Mouse (Mus musculus): ENCODE data around the gene Dnajc9. TPM values are rescaled to one million over a fixed set of nuclear protein-coding genes. Genes with fewer than 3 reads are reported as not detected.
A peak's percentile ranks its signal among the peaks of the same experiment; 100 is the strongest.

The Dnajc9 gene
- polyA plus RNA-seq, 1 experiment from 2014 or later = 164 TPM

GRCm38 (mm10) chr14:20377112-20377521 is 11.6 kb downstream of the Dnajc9 start:
- WGBS = 90% methylated on average over 4 of the region's 4 CpGs
- no peak for DNase-seq (ENCODE audit: low spot score)

GRCm38 (mm10) chr14:20371854-20372253 is 16.9 kb downstream of the Dnajc9 start:
- no peak for ATAC-seq (ENCODE audit: low FRiP score)
- H3K27ac ChIP-seq (ENCODE audit: low read depth, low read length) = no peak overlapping the region
- no peaks in the 10 kb centered on the region for H3K9me3 ChIP-seq (ENCODE audit: control insufficient read depth, low read length)
- no peak overlapping the region for H3K4me2 ChIP-seq (replicated peaks; ENCODE audit: low read depth, low read length)
- H3K4me3 ChIP-seq (ENCODE audit: low read depth, low read length) = no peak overlapping the region
- WGBS = 93% methylated on average over 1 of the region's 1 CpGs
- H3K4me1 ChIP-seq (replicated peaks; ENCODE audit: control insufficient read depth, insufficient read depth, low read length) = no peaks in the 10 kb centered on the region
- no peaks in the 10 kb centered on the region for H3K27me3 ChIP-seq (ENCODE audit: control insufficient read depth, insufficient read depth, low read length)
- H3K36me3 ChIP-seq (ENCODE audit: control insufficient read depth, insufficient read depth, low read length) = peaks cover 9% of the 10 kb centered on the region
- no peak for DNase-seq (ENCODE audit: low spot score)
- H3K9ac ChIP-seq (ENCODE audit: low read depth, low read length) = no peak overlapping the region

More at GRCm38 (mm10) chr14:20377112-20377521, 11.6 kb downstream of the Dnajc9 start:
- no peak for ATAC-seq (ENCODE audit: low FRiP score)
- no peak overlapping the region for H3K27ac ChIP-seq (ENCODE audit: low read depth, low read length)
- no peaks in the 10 kb centered on the region for H3K9me3 ChIP-seq (ENCODE audit: control insufficient read depth, low read length)
- no peak overlapping the region for H3K9ac ChIP-seq (ENCODE audit: low read depth, low read length)
- no peaks in the 10 kb centered on the region for H3K4me1 ChIP-seq (replicated peaks; ENCODE audit: control insufficient read depth, insufficient read depth, low read length)
- no peak overlapping the region for H3K4me3 ChIP-seq (ENCODE audit: low read depth, low read length)
- H3K4me2 ChIP-seq (replicated peaks; ENCODE audit: low read depth, low read length) = no peak overlapping the region
- no peaks in the 10 kb centered on the region for H3K36me3 ChIP-seq (ENCODE audit: control insufficient read depth, insufficient read depth, low read length)
- no peaks in the 10 kb centered on the region for H3K27me3 ChIP-seq (ENCODE audit: control insufficient read depth, insufficient read depth, low read length)

GRCm38 (mm10) chr14:20370798-20371197 is 17.9 kb downstream of the Dnajc9 start:
- no peak for DNase-seq (ENCODE audit: low spot score)
- WGBS = 87% methylated on average over 7 of the region's 7 CpGs
- H3K4me1 ChIP-seq (replicated peaks; ENCODE audit: control insufficient read depth, insufficient read depth, low read length) = no peaks in the 10 kb centered on the region

GRCm38 (mm10) chr14:20368271-20368670 is 20.4 kb downstream of the Dnajc9 start:
- H3K4me1 ChIP-seq (replicated peaks; ENCODE audit: control insufficient read depth, insufficient read depth, low read length) = no peaks in the 10 kb centered on the region
- no peak overlapping the region for H3K27ac ChIP-seq (ENCODE audit: low read depth, low read length)
- ATAC-seq (ENCODE audit: low FRiP score) (no peak), DNase-seq (ENCODE audit: low spot score) (no peak)
- 94% methylated on average over 3 of the region's 3 CpGs for WGBS
- no peaks in the 10 kb centered on the region for H3K9me3 ChIP-seq (ENCODE audit: control insufficient read depth, low read length)
- H3K9ac ChIP-seq (ENCODE audit: low read depth, low read length) = no peak overlapping the region
- no peak overlapping the region for H3K4me2 ChIP-seq (replicated peaks; ENCODE audit: low read depth, low read length)
- peaks cover 12% of the 10 kb centered on the region for H3K36me3 ChIP-seq (ENCODE audit: control insufficient read depth, insufficient read depth, low read length)
- no peak overlapping the region for H3K4me3 ChIP-seq (ENCODE audit: low read depth, low read length)
- H3K27me3 ChIP-seq (ENCODE audit: control insufficient read depth, insufficient read depth, low read length) = no peaks in the 10 kb centered on the region

More at GRCm38 (mm10) chr14:20370798-20371197, 17.9 kb downstream of the Dnajc9 start:
- Histone ChIP-seq H3K4me3 (ENCODE audit: low read depth, low read length) (no peak overlapping the region), H3K9me3 (ENCODE audit: control insufficient read depth, low read length) (no peaks in the 10 kb centered on the region), H3K4me2 (replicated peaks; ENCODE audit: low read depth, low read length) (no peak overlapping the region), H3K27me3 (ENCODE audit: control insufficient read depth, insufficient read depth, low read length) (no peaks in the 10 kb centered on the region), H3K9ac (ENCODE audit: low read depth, low read length) (no peak overlapping the region), H3K36me3 (ENCODE audit: control insufficient read depth, insufficient read depth, low read length) (peaks cover 9% of the 10 kb centered on the region), H3K27ac (ENCODE audit: low read depth, low read length) (no peak overlapping the region)
- ATAC-seq (ENCODE audit: low FRiP score) = no peak

- WGBS = 94% methylated on average over 4 of the region's 4 CpGs
Measured at GRCm38 (mm10) chr14:20363230-20363629, 25.5 kb downstream of the Dnajc9 start.

GRCm38 (mm10) chr14:20347991-20348541 is 40.6 kb downstream of the Dnajc9 start, which contains the start of the genes Ecd and Fam149b:
Gene Ecd, minus strand, starts transcription at chr14:20348121.
Gene Fam149b, plus strand, starts transcription at chr14:20348162.
- Histone ChIP-seq H3K9ac (ENCODE audit: low read depth, low read length) (peak within 1 kb of the TSS; percentile 95), H3K9me3 (ENCODE audit: control insufficient read depth, low read length) (no peaks in the 10 kb centered on the region), H3K4me1 (replicated peaks; ENCODE audit: control insufficient read depth, insufficient read depth, low read length) (no peaks in the 10 kb centered on the region), H3K4me2 (replicated peaks; ENCODE audit: low read depth, low read length) (peak within 1 kb of the TSS; percentile 68), H3K36me3 (ENCODE audit: control insufficient read depth, insufficient read depth, low read length) (no peaks in the 10 kb centered on the region), H3K4me3 (ENCODE audit: low read depth, low read length) (peak within 1 kb of the TSS; percentile 76), H3K27me3 (ENCODE audit: control insufficient read depth, insufficient read depth, low read length) (no peaks in the 10 kb centered on the region), H3K27ac (ENCODE audit: low read depth, low read length) (peak within 1 kb of the TSS; percentile 87)
- peak; percentile 98 for DNase-seq (ENCODE audit: low spot score)
- WGBS = 0% methylated on average over 38 of the region's 42 CpGs
- peak; percentile 98 for ATAC-seq (ENCODE audit: low FRiP score)

More at GRCm38 (mm10) chr14:20363230-20363629, 25.5 kb downstream of the Dnajc9 start:
- Histone ChIP-seq H3K4me3 (ENCODE audit: low read depth, low read length) (no peak overlapping the region), H3K4me1 (replicated peaks; ENCODE audit: control insufficient read depth, insufficient read depth, low read length) (no peaks in the 10 kb centered on the region), H3K9me3 (ENCODE audit: control insufficient read depth, low read length) (no peaks in the 10 kb centered on the region), H3K27me3 (ENCODE audit: control insufficient read depth, insufficient read depth, low read length) (no peaks in the 10 kb centered on the region), H3K4me2 (replicated peaks; ENCODE audit: low read depth, low read length) (no peak overlapping the region), H3K27ac (ENCODE audit: low read depth, low read length) (no peak overlapping the region), H3K36me3 (ENCODE audit: control insufficient read depth, insufficient read depth, low read length) (peaks cover 14% of the 10 kb centered on the region), H3K9ac (ENCODE audit: low read depth, low read length) (no peak overlapping the region)
- no peak for DNase-seq (ENCODE audit: low spot score)
- no peak for ATAC-seq (ENCODE audit: low FRiP score)

GRCm38 (mm10) chr14:20347441-20347990 is 41.2 kb downstream of the Dnajc9 start:
- DNase-seq (ENCODE audit: low spot score) (no peak), ATAC-seq (ENCODE audit: low FRiP score) (peak; percentile 18; the same call in 1 of the 2 replicates)
- no peak overlapping the region for H3K27ac ChIP-seq (ENCODE audit: low read depth, low read length)
- peak overlapping the region; percentile 48 for H3K4me2 ChIP-seq (replicated peaks; ENCODE audit: low read depth, low read length)
- peak overlapping the region; percentile 79 for H3K9ac ChIP-seq (ENCODE audit: low read depth, low read length)
- WGBS = 6% methylated on average over 15 of the region's 15 CpGs
- no peaks in the 10 kb centered on the region for H3K9me3 ChIP-seq (ENCODE audit: control insufficient read depth, low read length)
- no peaks in the 10 kb centered on the region for H3K27me3 ChIP-seq (ENCODE audit: control insufficient read depth, insufficient read depth, low read length)
- H3K4me3 ChIP-seq (ENCODE audit: low read depth, low read length) = peak overlapping the region; percentile 76
- H3K36me3 ChIP-seq (ENCODE audit: control insufficient read depth, insufficient read depth, low read length) = no peaks in the 10 kb centered on the region
- no peaks in the 10 kb centered on the region for H3K4me1 ChIP-seq (replicated peaks; ENCODE audit: control insufficient read depth, insufficient read depth, low read length)

- Histone ChIP-seq H3K36me3 (ENCODE audit: control insufficient read depth, insufficient read depth, low read length) (no peaks in the 10 kb centered on the region), H3K27ac (ENCODE audit: low read depth, low read length) (no peak overlapping the region), H3K4me3 (ENCODE audit: low read depth, low read length) (no peak overlapping the region), H3K9ac (ENCODE audit: low read depth, low read length) (no peak overlapping the region), H3K4me1 (replicated peaks; ENCODE audit: control insufficient read depth, insufficient read depth, low read length) (no peaks in the 10 kb centered on the region), H3K9me3 (ENCODE audit: control insufficient read depth, low read length) (no peaks in the 10 kb centered on the region), H3K27me3 (ENCODE audit: control insufficient read depth, insufficient read depth, low read length) (no peaks in the 10 kb centered on the region), H3K4me2 (replicated peaks; ENCODE audit: low read depth, low read length) (no peak overlapping the region)
- DNase-seq (ENCODE audit: low spot score) (no peak), ATAC-seq (ENCODE audit: low FRiP score) (no peak)
- 92% methylated on average over 9 of the region's 9 CpGs for WGBS
Measured at GRCm38 (mm10) chr14:20345885-20346284, 42.8 kb downstream of the Dnajc9 start.

GRCm38 (mm10) chr14:20340866-20341265 is 47.8 kb downstream of the Dnajc9 start:
- no peak for DNase-seq (ENCODE audit: low spot score)
- 83% methylated on average over 7 of the region's 7 CpGs for WGBS
- ATAC-seq (ENCODE audit: low FRiP score) = no peak
- no peak overlapping the region for H3K9ac ChIP-seq (ENCODE audit: low read depth, low read length)
- H3K4me3 ChIP-seq (ENCODE audit: low read depth, low read length) = no peak overlapping the region
- H3K4me2 ChIP-seq (replicated peaks; ENCODE audit: low read depth, low read length) = no peak overlapping the region
- no peaks in the 10 kb centered on the region for H3K4me1 ChIP-seq (replicated peaks; ENCODE audit: control insufficient read depth, insufficient read depth, low read length)
- H3K9me3 ChIP-seq (ENCODE audit: control insufficient read depth, low read length) = no peaks in the 10 kb centered on the region
- H3K36me3 ChIP-seq (ENCODE audit: control insufficient read depth, insufficient read depth, low read length) = no peaks in the 10 kb centered on the region
- H3K27me3 ChIP-seq (ENCODE audit: control insufficient read depth, insufficient read depth, low read length) = no peaks in the 10 kb centered on the region
- no peak overlapping the region for H3K27ac ChIP-seq (ENCODE audit: low read depth, low read length)
